Mouse (Mus musculus): ENCODE results near the gene Tmem210. TPM values are rescaled to one million over a fixed set of nuclear protein-coding genes. Genes with fewer than 3 reads are reported as not detected.

The Tmem210 gene
- total and polyA plus RNA-seq, 3 experiments: not detected

DNA sequence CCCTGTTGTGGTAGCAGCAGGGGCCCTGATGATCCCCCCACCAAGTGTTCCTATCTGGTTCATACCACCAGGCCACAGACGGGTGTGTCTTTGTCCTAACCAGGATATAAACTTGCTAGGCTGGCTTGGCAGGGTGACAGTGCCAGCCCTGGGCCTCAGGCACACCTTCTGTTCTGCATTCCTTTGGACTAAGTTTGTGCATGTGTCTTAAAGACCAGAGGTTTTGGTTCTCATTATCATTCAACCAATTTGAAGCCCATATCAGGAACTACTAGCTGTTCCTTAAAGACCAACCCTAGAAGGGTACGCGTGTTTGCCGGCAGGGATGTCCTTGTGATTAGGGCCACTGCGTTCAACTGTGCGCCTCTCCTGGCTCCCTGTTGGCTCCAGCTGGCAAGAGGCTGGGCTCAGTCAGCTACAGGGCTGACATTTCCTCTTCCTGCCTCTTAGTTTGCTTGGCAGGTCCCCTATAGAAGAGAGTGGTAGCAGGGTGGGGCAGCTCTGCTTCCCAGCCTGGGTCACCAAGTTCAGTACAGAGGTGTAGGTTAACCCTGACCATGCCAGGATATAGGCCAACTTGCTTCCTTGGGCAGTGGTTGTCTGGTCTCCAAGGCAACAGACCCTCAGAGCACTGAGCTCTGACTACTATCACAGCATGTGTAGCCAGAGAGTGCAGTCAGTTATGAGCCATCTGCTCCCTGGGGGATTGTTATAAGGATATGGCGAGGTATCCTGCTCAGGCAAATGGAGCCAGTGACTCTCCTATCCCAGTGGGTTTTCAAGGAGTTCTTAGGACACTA lies 908 bp upstream of the Tmem210 start:
- H3K27ac ChIP-seq (ENCODE audit: insufficient read depth, low read depth): no peak overlapping the region
- no peak overlapping the region for H3K4me3 ChIP-seq (replicated peaks in 1 of 3; ENCODE audit: low read depth in 2 of 3, low read length in 2 of 3, poor library complexity in 1 of 3)
- in situ Hi-C loops (cut with MboI; ENCODE audit: low pct_ligation_motif_present, low pct_unique_long_range_greater_than_20kb, low sequenced_read_pairs) (no loop called here), dilution Hi-C loops (cut with MboI; ENCODE audit: extremely low pct_ligation_motif_present, extremely low pct_unique_long_range_greater_than_20kb, low sequenced_read_pairs) (no loop called here)
- peaks cover 30 to 49% of the 10 kb centered on the region in 2 experiments for H3K36me3 ChIP-seq (replicated peaks in 1 of 2; ENCODE audit: control insufficient read depth in 1 of 2, insufficient read depth in 1 of 2, low read length in 1 of 2)
- H3K4me2 ChIP-seq (ENCODE audit: insufficient read depth, low read depth, poor library complexity, severe bottlenecking): no peak overlapping the region
- no peaks in the 10 kb centered on the region for H3K79me2 ChIP-seq (replicated peaks; ENCODE audit: control insufficient read depth, extremely low read depth, insufficient read depth, poor library complexity, severe bottlenecking)
- no peak for DNase-seq (ENCODE audit: extremely low read depth)
- H3K27me3 ChIP-seq (replicated peaks): peaks cover 14% of the 10 kb centered on the region
- H3K9ac ChIP-seq (ENCODE audit: insufficient read depth, low read depth): no peak overlapping the region
- H3K4me1 ChIP-seq (ENCODE audit: control insufficient read depth in 1 of 2, insufficient read depth in 2 of 2): peaks cover 0 to 2% of the 10 kb centered on the region in 2 experiments; a peak in 1 of 4 replicates
- TF ChIP-seq JUN (IDR thresholded peaks at IDR 0.05; ENCODE audit: insufficient read depth, low read depth, low read length) (no peak), RAD21 (IDR thresholded peaks at IDR 0.05; ENCODE audit: low read depth, low read length) (no peak), CTCF (conservative IDR thresholded peaks at IDR 0.05 in 1 of 2, IDR thresholded peaks at IDR 0.05 in 1 of 2; ENCODE audit: low read depth in 2 of 2, low read length in 2 of 2) (no peak), BHLHE40 (IDR thresholded peaks at IDR 0.05; ENCODE audit: low read depth, low read length) (no peak), CHD1 (IDR thresholded peaks at IDR 0.05; ENCODE audit: low read depth, low read length) (no peak), POLR2A (IDR thresholded peaks at IDR 0.05; ENCODE audit: low read depth, low read length) (no peak), MAX (IDR thresholded peaks at IDR 0.05; ENCODE audit: low read length) (no peak), MAFK (IDR thresholded peaks at IDR 0.05; ENCODE audit: insufficient replicate concordance, low read length) (no peak), GABPA (IDR thresholded peaks at IDR 0.05; ENCODE audit: insufficient replicate concordance, low read depth, low read length) (no peak), MYC (IDR thresholded peaks at IDR 0.05; ENCODE audit: low read depth, low read length) (no peak)
- no peaks in the 10 kb centered on the region for H3K9me3 ChIP-seq (replicated peaks; ENCODE audit: low read length)

DNA sequence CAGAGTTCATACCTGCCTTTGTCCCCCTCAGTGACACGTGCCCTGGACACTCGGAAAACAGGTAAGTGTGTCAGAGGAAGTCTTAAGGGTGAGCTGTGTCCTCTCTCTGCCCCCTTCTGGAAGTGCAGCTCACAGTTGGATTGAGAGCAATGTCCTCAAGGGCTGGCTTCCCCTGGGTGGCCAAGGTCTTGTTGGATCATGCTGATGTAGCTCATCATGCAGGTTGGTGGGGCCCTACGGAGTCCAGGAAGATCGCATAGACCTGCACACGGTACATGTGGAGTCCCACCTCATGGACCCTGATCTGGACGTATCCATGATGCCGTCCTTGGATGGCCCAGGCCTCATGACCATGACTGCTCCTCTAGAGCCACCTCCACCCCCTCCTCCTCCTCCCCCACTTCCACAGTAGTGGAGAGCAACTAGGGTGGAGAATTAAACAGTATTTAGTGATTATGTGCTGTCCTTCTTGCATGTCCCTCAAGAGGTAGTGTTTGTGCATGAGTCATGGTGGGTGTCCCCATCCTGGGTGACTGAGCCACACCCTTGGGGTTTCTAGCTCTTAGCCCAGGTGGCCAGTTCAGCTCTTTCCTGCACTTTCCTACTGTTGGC lies 895 bp downstream of the Tmem210 start:
- H3K4me1 ChIP-seq (ENCODE audit: control insufficient read depth in 1 of 2, insufficient read depth in 2 of 2): peaks cover 2 to 4% of the 10 kb centered on the region in 2 experiments; a peak in 3 of 4 replicates
- dilution Hi-C loops (cut with MboI; ENCODE audit: extremely low pct_ligation_motif_present, extremely low pct_unique_long_range_greater_than_20kb, low sequenced_read_pairs) (no loop called here), in situ Hi-C loops (cut with MboI; ENCODE audit: low pct_ligation_motif_present, low pct_unique_long_range_greater_than_20kb, low sequenced_read_pairs) (no loop called here)
- peaks cover 22 to 34% of the 10 kb centered on the region in 2 experiments for H3K36me3 ChIP-seq (replicated peaks in 1 of 2; ENCODE audit: control insufficient read depth in 1 of 2, insufficient read depth in 1 of 2, low read length in 1 of 2)
- H3K79me2 ChIP-seq (replicated peaks; ENCODE audit: control insufficient read depth, extremely low read depth, insufficient read depth, poor library complexity, severe bottlenecking): no peaks in the 10 kb centered on the region
- TF ChIP-seq ZKSCAN1 (IDR thresholded peaks at IDR 0.05; ENCODE audit: borderline replicate concordance, low read depth, low read length) (no peak), ZC3H11A (IDR thresholded peaks at IDR 0.05; ENCODE audit: low read depth, low read length) (no peak), RAD21 (IDR thresholded peaks at IDR 0.05; ENCODE audit: low read depth, low read length) (no peak), ETS1 (conservative IDR thresholded peaks at IDR 0.05; ENCODE audit: low read depth, low read length) (no peak), CTCF (conservative IDR thresholded peaks at IDR 0.05 in 1 of 2, IDR thresholded peaks at IDR 0.05 in 1 of 2; ENCODE audit: low read depth in 2 of 2, low read length in 2 of 2) (no peak), NRF1 (IDR thresholded peaks at IDR 0.05; ENCODE audit: low read depth, low read length) (no peak), PAX5 (IDR thresholded peaks at IDR 0.05; ENCODE audit: low read length) (no peak), SMC3 (IDR thresholded peaks at IDR 0.05; ENCODE audit: low read depth, low read length) (no peak), MAX (IDR thresholded peaks at IDR 0.05; ENCODE audit: low read length) (no peak), TCF12 (IDR thresholded peaks at IDR 0.05; ENCODE audit: low read depth, low read length) (no peak), NELFE (IDR thresholded peaks at IDR 0.05; ENCODE audit: low read depth, low read length) (no peak), RCOR1 (conservative IDR thresholded peaks at IDR 0.05; ENCODE audit: low read depth, low read length) (no peak), KAT2A (IDR thresholded peaks at IDR 0.05; ENCODE audit: insufficient replicate concordance, low read length) (no peak), TBP (conservative IDR thresholded peaks at IDR 0.05; ENCODE audit: low read depth, low read length) (no peak), IRF4 (IDR thresholded peaks at IDR 0.05; ENCODE audit: low read depth, low read length) (no peak), MYC (IDR thresholded peaks at IDR 0.05; ENCODE audit: low read depth, low read length) (no peak)
- H3K27ac ChIP-seq (ENCODE audit: insufficient read depth, low read depth): no peak overlapping the region
- H3K9ac ChIP-seq (ENCODE audit: insufficient read depth, low read depth): no peak overlapping the region
- H3K4me2 ChIP-seq (ENCODE audit: insufficient read depth, low read depth, poor library complexity, severe bottlenecking): no peak overlapping the region
- H3K27me3 ChIP-seq (replicated peaks): peaks cover 31% of the 10 kb centered on the region
- no peak for DNase-seq (ENCODE audit: extremely low read depth)
- H3K9me3 ChIP-seq (replicated peaks; ENCODE audit: low read length): no peaks in the 10 kb centered on the region
- no peak overlapping the region for H3K4me3 ChIP-seq (replicated peaks in 1 of 3; ENCODE audit: low read depth in 2 of 3, low read length in 2 of 3, poor library complexity in 1 of 3)
